Mouse (Mus musculus): ENCODE measurements around the gene Cdr2.
"Not testable (repeated sequence)": the region's sequence is repeated elsewhere in the genome, so short reads cannot be mapped to it uniquely, and the experiment has no call there.

Cdr2 gene

GRCm38 (mm10) chr7:120982200-120982841, at the start of gene Cdr2, which contains the start of gene Mfsd13b:
TSS of gene Cdr2 (minus strand) at chr7:120982312.
TSS of gene Mfsd13b (plus strand) at chr7:120982509.
- peak; percentile 94 to 97 for DNase-seq (ENCODE audit: low read depth in 2 of 2, low spot score in 2 of 2)

- not testable (repeated sequence) for DNase-seq (ENCODE audit: low read depth in 2 of 2, low spot score in 2 of 2)
Measured at GRCm38 (mm10) chr7:121029947-121030346, 47.8 kb upstream of the Cdr2 start.

DNA sequence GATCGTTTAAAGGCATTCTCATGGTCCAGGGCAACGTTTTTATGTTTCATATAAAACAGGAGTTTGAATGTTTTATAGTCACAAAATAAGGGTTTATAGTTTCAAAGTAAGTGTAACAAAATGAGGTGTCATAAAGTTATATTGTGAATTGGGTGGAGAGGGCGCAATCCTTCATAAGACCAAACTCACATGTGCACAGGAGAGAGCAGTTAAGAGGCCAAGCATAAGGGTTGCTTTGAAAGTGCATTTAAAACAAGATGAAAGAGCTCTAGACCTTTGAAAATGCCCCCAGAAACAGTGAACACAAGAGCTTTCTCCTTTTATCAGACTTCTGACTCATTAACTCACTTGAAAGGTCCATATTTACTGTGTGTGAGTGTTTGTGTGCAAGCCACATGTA, 44.2 kb upstream of the Cdr2 start:
- no peak for DNase-seq (ENCODE audit: low read depth in 2 of 2, low spot score in 2 of 2)

- no peak for DNase-seq (ENCODE audit: low read depth in 2 of 2, low spot score in 2 of 2)
Measured at GRCm38 (mm10) chr7:121025221-121026008, 43.3 kb upstream of the Cdr2 start.

DNA sequence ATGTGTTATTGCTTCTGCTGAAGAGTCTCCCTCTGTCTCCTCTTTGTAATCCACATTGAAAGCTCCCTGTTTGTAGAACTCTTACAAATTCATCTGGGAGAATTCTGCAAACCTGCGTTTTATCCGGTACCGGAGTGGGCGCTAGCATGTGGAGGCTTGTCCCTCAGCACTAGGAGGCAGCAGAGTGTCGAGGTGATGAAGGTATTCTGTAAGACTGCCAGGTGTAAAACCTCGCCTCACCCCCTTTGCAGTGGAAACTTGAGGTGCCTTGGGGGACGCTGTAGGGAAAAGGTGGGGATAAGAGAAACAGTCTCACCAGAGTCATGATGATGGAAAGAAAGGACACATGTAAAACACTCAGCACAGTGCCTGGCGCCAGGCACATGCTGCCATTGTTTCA, 38.2 kb upstream of the Cdr2 start:
- peak; percentile 27 to 51 for DNase-seq (ENCODE audit: low read depth in 2 of 2, low spot score in 2 of 2)

- DNase-seq (ENCODE audit: low read depth in 2 of 2, low spot score in 2 of 2) = no peak
Measured at GRCm38 (mm10) chr7:121018778-121019177, 36.7 kb upstream of the Cdr2 start.

DNA sequence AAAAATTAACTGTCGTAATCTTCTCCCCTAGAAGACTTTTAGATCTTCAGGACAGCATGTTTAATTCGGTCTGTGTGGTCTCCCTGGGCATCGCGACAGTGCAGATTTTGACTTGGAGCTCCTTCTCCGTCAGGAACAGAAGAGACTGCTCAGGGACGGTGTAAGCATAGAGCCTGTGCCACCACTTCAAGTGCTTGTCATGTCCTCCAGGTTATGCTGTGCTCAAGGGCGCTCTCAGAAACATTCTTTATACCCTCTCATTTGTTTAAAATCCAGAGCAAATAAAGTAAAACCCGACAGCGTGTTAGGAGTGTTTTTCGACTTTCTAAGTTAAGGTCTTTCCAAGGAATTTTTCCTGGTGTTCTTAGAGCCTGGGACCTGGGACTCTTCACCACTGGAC, 32.4 kb upstream of the Cdr2 start:
- no peak for DNase-seq (ENCODE audit: low read depth in 2 of 2, low spot score in 2 of 2)

GRCm38 (mm10) chr7:121011794-121012689, 29.9 kb upstream of the Cdr2 start:
- DNase-seq (ENCODE audit: low read depth in 2 of 2, low spot score in 2 of 2) = no peak

DNA sequence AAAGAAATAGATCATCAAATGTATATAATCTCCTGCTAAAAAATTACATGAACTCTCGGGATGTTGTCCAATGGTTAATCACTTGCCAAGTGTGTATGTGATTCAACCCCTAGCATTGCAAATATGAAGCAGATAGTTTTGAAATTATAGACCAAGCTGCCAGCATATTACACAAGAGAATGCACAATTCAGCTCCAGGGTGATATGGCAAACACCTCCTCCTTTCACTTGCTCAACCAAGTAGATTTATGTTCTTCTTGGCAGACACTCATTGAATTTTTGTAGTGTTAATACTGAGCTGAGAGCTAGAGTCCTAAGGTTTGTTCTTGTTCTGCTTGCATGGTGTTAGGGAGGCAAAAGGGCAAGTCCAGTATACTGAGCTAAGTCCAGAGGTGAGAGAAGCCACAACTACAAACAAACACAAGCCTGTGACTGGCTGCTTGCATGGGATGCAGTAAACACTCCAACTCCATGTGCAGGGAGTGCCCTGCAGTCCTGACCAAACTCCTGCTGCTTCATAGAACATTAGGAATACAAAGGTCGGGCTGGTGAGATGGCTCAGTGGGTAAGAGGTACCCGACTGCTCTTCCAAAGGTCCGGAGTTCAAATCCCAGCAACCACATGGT, 21.8 kb upstream of the Cdr2 start:
- no peak for DNase-seq (ENCODE audit: low read depth in 2 of 2, low spot score in 2 of 2)

- no peak for DNase-seq (ENCODE audit: low read depth in 2 of 2, low spot score in 2 of 2)
Measured at GRCm38 (mm10) chr7:121002407-121002928, 20.4 kb upstream of the Cdr2 start.

- no peak for DNase-seq (ENCODE audit: low read depth in 2 of 2, low spot score in 2 of 2)
Measured at GRCm38 (mm10) chr7:121001879-121002278, 19.8 kb upstream of the Cdr2 start.

GRCm38 (mm10) chr7:121000065-121000822, 18.1 kb upstream of the Cdr2 start:
- no peak for DNase-seq (ENCODE audit: low read depth in 2 of 2, low spot score in 2 of 2)

DNA sequence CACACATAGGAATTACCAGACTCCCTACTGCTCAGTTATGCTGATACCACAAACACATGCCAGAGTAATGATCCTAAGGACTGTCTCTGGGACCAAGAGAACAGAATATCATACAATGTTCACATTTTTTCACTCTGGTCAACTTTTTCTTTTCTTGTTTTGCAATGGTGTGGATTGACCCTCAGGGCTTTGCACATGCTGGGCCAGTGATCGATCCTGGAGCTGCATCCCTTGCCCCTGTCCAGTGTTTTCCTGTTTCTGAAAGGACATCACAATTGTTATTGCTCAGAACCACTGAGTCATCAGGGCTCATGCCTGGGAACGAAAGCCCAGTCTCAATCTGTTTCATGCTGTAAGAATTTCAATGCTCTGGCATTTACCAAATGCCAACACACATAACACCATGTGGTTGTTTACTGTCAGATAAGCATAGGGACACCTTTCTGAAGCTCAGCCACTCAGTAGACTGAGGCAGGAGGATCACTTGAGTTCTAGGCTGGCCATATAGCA, 17.0 kb upstream of the Cdr2 start:
- DNase-seq (ENCODE audit: low read depth in 2 of 2, low spot score in 2 of 2) = no peak

DNA sequence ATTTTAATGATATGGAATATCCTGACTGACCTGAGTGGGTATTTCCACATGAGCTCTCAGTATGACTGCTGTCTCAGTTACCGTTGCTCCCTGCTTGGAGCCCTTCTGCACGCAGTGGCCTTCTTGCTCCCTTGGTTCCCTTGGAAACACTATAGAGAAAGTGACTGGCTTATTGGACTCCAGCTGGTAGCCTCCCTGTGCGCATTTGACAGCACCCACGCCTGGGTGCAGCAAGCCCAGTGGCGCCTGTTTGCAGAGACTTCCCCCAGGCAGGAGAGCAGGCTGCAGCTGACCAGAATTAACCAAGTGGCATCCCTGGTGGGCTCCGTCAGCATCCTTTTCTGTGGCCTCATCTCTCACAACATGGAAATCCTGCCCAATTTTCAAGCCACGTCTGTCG, 9.1 kb upstream of the Cdr2 start:
- no peak for DNase-seq (ENCODE audit: low read depth in 2 of 2, low spot score in 2 of 2)

DNA sequence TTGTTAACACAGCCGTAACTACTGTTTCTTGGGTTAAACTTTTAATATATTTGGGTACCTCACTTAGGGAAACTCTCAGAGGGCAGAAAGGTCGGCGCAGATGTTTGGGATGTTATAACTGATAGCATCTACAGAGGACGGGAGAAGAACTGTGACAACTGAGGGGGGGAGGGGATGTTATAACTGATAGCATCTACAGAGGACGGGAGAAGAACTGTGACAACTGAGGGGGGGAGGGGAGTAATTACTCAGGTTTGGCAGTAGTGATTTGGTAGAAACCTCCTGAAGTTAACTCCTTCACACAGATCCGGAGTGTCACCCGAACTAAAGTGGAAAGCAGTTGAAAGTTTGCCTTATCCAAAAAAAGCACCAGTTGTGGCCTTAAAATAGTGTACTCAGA, 856 bp upstream of the Cdr2 start:
- no peak for DNase-seq (ENCODE audit: low read depth in 2 of 2, low spot score in 2 of 2)

DNA sequence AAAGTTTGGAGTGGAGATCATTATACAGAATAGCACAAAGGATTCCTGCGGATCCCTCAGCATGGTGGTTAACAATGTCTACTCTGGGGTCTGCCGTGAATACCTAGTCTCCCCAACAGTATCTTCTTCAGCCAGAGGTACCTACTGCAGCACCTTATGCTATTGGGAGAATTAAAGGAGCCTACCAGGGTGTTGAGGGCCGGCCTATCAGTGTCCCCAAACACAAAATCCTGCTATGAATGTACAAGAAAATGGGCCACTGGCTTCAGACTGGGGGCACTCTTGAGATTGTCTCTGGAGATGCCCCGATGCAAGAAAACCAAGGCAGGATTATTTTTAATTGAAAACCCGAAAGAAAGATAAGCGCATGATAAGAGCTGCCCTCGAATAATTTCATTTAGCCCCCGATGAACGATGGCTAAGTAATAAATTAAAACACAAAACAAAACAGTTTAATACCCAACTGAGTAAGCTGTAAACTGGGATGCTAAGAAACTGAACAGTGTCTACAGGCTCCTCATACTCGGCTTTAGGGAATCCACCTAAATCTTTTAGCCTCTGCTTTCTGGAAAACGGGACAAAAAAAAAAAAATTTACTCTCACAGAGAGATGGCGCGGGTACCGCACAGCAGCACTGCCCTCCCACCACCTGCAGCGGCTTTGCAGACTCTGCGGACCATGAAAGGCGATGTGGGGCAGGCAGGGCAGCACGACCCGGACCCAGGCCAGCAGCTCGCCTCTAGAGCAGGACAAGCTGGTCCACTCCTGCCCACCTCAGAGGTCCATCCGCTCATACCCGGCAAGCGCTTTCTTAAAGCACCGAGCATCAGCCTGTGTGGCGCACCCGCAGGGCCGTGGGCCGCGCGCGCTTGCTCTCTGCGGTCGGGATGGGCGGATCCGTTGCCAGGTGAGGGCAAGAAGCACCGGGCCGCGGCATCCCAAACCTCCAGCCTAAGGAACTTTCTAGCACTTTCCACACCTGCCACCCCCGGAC, 884 bp downstream of the Cdr2 start:
- peak; percentile 42 to 67 for DNase-seq (ENCODE audit: low read depth in 2 of 2, low spot score in 2 of 2)

- DNase-seq (ENCODE audit: low read depth in 2 of 2, low spot score in 2 of 2) = no peak
Measured at GRCm38 (mm10) chr7:120980041-120980440, 2.1 kb downstream of the Cdr2 start.

DNA sequence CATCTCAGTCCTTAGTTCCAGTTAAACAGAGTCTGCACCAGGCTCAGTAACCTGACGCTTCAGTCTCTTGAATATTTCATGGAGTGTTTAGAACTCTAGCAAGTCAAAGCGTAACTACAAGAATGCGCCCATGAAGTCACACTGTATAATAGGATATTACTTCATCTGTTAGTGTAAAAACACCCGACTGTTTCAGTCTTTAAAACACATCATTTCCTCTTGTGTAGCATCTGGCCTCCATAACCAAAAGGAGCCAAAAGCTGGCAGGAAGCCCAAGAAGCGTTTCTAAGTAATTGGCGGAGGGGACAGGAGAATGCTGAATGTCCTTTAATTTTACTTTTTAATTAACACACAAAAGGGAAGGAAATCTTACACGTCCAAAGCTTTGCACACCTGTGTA, 5.0 kb downstream of the Cdr2 start:
- DNase-seq (ENCODE audit: low read depth in 2 of 2, low spot score in 2 of 2) = no peak

DNA sequence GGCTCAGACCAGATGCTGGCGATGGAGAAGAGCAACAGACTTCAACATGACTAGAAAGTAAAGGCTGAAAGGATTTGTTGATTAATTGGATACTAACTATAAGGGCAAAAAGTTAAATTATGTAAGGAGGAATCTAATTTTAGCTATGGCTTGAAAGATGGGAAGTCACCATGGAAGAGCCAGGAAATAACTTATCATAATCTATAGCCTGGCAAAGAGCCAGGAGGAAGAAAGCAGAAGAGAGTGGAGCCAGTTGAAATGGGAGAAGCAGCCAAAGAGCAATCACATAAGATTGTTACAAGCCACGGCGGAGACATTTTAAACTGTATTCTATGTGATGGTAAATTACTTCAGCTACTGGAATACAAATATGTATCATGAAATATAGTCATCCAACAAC, 8.1 kb downstream of the Cdr2 start:
- DNase-seq (ENCODE audit: low read depth in 2 of 2, low spot score in 2 of 2) = no peak

Data from CD8-positive naive resting alpha-beta T cell, adult 2 months (primary cell).